Mouse (Mus musculus) ES-Bruce4 (cell line): ENCODE results near the gene Pimreg.

Experiments used
- CTCF ChIP-seq: IDR thresholded peaks from one replicate; pipeline ENCODE4 v1.8.1; 2011; ENCODE audit warnings: low read depth, low read length
- EP300 ChIP-seq: IDR thresholded peaks from 2 replicates; pipeline ENCODE4 v1.6.1; 2011; ENCODE audit warnings: low read depth, low read length; ENCODE audit not compliant: insufficient read depth

GRCm38 (mm10) chr11:72026516-72026915, 15.3 kb upstream of the Pimreg start:
- TF ChIP-seq CTCF: no peak
- TF ChIP-seq EP300: no peak
